Mouse (Mus musculus) heart, postnatal 14 days (tissue): ENCODE measurements around the gene Uck2. TPM values are rescaled to one million over a fixed set of nuclear protein-coding genes. Genes with fewer than 3 reads are reported as not detected.

Experiments
- DNase-seq, 2 experiments: peaks; one replicate each; pipeline ENCODE4 v3.0.0; 2021 to 2022
- intact Hi-C: fragments of 180-260 bp; cut with DNase I; formaldehyde crosslinking; loops from one replicate; pipeline ENCODE4 v1.15.1; 2025
- total RNA-seq, 2 experiments: library from RNA; stranded (reverse); gene quantifications; 2 replicates each; pipeline ENCODE4 v1.2.3; 2021

Uck2 gene
- total RNA-seq, 2 experiments from 2014 or later: 47.3 to 54.5 TPM

- no peak for DNase-seq
- intact Hi-C loops: loop anchor here (5.0 kb wide), 1 partner anchor 33 kb away; no protein-coding TSS in a partner anchor
These were observed 19.8 kb downstream of the Uck2 start for GRCm38 (mm10) chr1:167265366-167265765.

GRCm38 (mm10) chr1:167262489-167263041, 22.6 kb downstream of the Uck2 start:
- DNase-seq: no peak
- intact Hi-C loops: no loop called here

DNA sequence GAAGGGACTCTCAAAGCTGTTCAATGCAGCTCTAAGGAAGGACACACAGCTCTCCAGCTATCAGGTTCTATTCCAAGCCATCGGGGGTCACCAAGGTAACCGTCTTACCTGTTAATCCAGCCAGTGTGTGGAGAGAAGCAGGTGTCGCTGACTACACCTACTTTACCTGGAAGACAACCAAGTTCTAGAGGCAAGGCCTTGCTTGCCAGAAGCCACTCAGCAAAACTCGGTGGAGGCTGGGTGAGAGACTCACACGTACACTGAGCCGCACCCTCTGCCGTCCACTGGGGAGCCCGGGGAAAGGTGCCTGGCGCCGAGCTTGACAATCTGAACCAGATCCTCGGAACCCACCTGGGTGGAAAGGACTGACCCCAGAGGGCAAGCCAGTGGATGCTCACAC, 23.4 kb downstream of the Uck2 start:
- peak in 1 of 2 experiments; percentile 36 for DNase-seq
- intact Hi-C loops: no loop called here

GRCm38 (mm10) chr1:167259702-167260101, 25.4 kb downstream of the Uck2 start:
- intact Hi-C loops: no loop called here
- DNase-seq: no peak

DNA sequence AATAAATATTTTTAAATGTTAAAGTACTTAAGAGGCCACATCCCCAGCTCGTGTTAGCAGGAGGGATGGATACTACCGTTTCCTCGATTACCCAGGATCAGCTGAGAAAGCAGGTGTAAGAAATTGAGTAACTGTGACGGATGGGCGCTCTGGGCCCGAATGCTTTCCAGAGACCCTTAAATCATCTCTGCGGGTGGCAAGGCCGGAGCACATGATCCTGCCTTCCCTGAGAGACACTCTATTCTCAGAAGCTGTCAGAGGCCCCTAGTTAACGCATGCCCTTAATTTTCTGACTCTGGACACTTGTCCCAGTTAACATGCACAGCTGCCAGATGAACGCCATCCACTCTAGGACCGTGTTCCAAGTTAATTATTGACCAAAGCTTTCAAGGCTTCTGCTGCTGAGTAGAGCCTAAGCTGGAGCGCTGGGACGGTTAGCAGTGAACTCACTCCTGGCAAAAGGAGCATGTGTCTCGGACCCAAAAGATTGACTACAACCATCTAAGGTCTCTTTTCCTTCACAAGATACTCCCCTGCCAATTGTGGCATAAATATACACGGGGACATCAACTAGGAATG, 28.3 kb downstream of the Uck2 start:
- intact Hi-C loops: no loop called here
- no peak for DNase-seq

GRCm38 (mm10) chr1:167253579-167253978, 31.5 kb downstream of the Uck2 start:
- intact Hi-C loops: no loop called here
- no peak for DNase-seq

GRCm38 (mm10) chr1:167249881-167250280, 35.2 kb downstream of the Uck2 start:
- DNase-seq: no peak
- intact Hi-C loops: no loop called here

DNA sequence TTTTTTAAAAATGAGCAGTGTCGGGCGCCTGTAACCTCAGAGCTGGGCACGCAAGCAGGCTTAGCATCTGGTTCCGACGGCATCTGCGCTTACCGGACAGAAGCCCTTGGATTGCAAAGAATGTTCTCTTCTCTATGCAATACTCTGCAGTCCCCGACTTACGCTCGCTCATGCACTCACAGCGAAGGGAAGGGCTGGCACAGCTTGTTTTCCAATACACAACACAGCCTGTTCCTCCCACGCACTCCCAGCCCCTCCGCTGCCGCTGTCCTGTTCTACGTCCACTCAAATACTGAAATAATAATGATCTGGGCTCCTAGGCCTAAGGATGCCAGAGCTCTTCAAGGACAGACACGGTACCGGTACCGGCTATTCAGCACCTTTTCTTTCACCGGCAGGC, 35.9 kb downstream of the Uck2 start:
- intact Hi-C loops: no loop called here
- peak in 1 of 2 experiments; percentile 32 for DNase-seq

- intact Hi-C loops: no loop called here
- DNase-seq: no peak
These were observed 37.2 kb downstream of the Uck2 start for GRCm38 (mm10) chr1:167247886-167248285.

DNA sequence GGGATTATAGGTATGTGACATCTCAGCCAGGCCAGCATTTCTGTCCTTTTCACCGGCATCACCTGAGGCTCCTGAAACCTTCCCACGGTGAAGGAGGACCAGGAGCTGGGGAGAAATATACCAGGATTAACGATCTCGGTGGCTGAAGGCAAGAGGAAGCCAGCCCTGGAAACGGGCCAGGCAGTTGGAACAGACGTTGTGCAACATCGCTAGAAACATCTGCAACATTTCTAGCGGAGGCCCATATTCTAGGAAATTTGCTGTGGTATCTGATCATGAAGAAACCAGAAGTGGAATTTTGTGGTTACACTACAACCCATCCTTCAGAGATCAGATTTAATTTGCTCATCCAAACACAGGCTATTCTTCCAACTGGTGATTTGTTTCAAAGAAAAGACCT, 38.1 kb downstream of the Uck2 start:
- intact Hi-C loops: no loop called here
- peak; percentile 78 to 82 for DNase-seq

GRCm38 (mm10) chr1:167246275-167246674, 38.8 kb downstream of the Uck2 start:
- intact Hi-C loops: no loop called here
- DNase-seq: no peak

- intact Hi-C loops: no loop called here
- DNase-seq: peak in 1 of 2 experiments; percentile 53
These were observed 39.9 kb downstream of the Uck2 start for GRCm38 (mm10) chr1:167245180-167245641.

DNA sequence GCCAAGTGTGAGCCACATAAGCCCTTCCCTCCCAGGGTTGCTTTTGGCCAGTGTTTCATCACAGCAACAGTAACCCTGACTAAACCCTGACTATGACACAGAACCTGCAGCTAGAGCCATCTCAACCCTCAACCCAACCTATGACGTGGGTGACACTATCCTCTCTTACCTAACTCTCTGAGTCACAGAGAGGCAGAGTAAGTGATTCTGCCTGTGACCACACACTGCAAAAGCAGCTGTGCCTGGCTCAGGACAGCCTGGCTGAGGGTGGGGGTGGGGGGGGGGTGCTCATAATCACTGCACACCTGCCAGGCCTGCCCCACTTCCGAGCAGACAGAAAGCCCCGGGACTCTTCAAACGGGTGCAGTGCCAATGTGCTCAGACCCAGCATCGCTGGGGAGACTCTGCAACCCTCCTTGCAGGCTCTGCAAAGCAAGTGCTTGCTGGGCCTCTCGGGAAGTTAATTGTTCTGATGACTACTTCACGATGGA, 42.9 kb downstream of the Uck2 start:
- DNase-seq: no peak
- intact Hi-C loops: no loop called here

GRCm38 (mm10) chr1:167241487-167241886, 43.6 kb downstream of the Uck2 start:
- no peak for DNase-seq
- intact Hi-C loops: no loop called here

GRCm38 (mm10) chr1:167240361-167240760, 44.8 kb downstream of the Uck2 start:
- intact Hi-C loops: no loop called here
- peak in 1 of 2 experiments; percentile 48 for DNase-seq

DNA sequence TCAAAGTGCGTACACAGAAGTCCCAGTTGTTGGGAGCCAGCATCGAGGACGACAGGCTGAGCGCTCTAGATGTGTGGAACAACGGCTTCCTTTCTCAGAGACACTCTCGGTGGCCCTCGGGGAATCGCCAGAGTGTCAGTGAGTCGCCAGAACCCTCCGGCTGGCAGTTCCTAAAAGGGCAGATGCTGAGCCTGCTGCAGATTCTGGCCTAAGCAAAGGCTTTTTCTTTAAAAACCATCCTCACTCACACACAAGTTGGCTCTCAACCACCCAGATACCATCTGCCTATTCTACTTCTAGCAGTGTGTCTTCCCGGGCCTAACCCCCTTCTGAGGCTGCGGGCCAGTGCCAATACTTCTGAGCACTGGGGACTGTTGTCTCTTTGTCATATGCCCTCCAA, 45.2 kb downstream of the Uck2 start:
- intact Hi-C loops: no loop called here

GRCm38 (mm10) chr1:167237798-167238197, 47.3 kb downstream of the Uck2 start:
- intact Hi-C loops: no loop called here
- no peak for DNase-seq

More for the DNA sequence above, 45.2 kb downstream of the Uck2 start:
- DNase-seq: no peak

DNA sequence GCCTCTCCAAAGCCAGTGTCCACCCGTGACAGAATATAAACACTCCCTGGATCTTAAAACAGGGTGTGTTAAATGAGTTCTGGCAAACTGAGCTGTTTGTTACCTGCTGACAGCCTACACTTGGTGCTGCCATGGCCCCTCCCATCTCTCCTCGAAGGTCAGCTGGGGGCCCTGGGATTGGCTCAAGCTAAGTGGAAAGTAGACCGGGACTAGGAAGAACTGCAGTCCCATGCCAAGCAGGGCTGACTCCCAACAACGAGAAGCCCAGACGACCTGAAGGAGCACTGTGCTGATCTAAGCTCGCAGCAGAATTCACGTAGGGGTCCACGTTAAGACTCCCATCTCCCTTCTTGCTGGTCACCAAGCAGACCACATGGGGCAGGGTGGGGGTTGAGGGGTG, 48.3 kb downstream of the Uck2 start:
- intact Hi-C loops: no loop called here
- peak; percentile 42 to 48 for DNase-seq

DNA sequence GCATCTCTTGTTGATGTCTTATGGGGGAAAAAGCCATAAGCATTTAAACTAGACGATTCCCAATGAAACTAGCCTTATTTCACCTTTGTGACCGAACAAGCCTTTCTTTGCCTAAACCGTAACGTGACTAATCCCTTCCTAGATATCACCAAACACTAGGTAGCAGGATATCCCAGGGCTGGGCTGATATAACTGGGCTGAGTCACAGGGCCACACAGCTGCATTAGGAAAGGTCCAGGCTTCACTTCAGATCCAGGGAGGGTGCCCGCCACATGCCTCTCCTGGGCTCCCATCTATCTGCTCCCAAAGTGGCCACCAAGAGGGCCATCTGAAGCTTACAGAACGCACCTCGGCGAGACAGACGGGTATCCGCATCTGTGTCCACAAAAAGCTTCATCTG, 50.8 kb downstream of the Uck2 start:
- intact Hi-C loops: loop anchor here (2.0 to 5.0 kb wide), 2 partner anchors 33 to 50 kb away; partner anchors contain the start of gene Uck2
- DNase-seq: no peak

- intact Hi-C loops: loop anchor here (5.0 kb wide), 1 partner anchor 34 kb away; no protein-coding TSS in a partner anchor
- no peak for DNase-seq
These were observed 52.2 kb downstream of the Uck2 start for GRCm38 (mm10) chr1:167232918-167233317.

- intact Hi-C loops: loop anchor here (5.0 kb wide), 1 partner anchor 36 kb away; no protein-coding TSS in a partner anchor
- peak; percentile 34 to 54 for DNase-seq
These were observed 53.4 kb downstream of the Uck2 start for GRCm38 (mm10) chr1:167231612-167232283.
